Mouse (Mus musculus): Measurements from ENCODE around the gene Bean1.

Bean1 gene

DNA sequence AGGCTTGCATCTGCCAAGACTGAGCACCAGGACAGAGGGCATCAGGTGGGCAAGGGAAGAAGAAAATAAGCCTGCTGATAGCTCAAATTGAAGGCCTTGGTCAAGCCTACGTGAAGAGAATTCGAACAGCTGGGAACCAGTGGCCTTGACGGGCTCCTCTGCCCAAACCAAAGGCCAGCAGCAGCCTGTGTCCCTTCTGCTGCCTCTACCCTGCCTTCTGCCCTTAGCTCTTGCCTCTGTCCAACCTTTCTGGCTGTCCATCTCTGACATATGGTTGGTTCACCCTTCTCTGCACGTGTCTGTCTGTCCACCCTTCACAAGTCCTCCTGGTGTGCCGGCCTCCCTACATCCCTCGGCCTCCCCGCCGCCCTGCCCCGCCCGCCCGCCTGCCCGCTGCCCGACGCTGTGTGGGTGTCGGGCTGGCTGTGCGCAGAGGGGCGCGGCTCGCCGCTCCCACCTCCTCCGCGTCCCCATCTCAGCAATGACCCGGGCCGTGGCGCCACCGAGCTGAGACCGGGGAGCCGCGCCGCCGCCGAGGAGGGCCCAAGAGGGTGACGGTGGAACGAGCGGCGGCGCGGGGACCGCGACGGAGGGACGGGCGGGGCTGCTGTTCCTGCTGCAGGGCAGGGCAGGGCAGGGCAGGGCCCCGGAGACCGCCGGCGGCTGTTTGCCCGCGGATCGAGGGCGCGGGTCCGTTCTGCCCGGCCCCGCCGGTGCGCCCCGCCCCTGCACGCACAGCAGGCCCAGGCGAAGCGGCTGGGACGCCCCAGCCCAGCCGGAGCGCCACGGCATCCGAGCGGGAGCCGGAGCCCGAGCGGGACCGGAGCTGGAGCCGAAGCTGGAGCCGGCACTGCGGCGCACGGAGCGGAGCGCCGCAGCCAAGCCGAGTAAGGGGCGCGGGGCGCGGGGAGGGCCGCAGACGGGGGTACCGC lies at the start of gene Bean1:
Bean1 (plus strand) TSS at position 325 of the 932 bp plus-strand sequence.
- ATAC-seq (ENCODE audit: insufficient number of reproducible peaks, low FRiP score, low TSS enrichment) = peak; percentile 12; the same call in 1 of the 2 replicates

DNA sequence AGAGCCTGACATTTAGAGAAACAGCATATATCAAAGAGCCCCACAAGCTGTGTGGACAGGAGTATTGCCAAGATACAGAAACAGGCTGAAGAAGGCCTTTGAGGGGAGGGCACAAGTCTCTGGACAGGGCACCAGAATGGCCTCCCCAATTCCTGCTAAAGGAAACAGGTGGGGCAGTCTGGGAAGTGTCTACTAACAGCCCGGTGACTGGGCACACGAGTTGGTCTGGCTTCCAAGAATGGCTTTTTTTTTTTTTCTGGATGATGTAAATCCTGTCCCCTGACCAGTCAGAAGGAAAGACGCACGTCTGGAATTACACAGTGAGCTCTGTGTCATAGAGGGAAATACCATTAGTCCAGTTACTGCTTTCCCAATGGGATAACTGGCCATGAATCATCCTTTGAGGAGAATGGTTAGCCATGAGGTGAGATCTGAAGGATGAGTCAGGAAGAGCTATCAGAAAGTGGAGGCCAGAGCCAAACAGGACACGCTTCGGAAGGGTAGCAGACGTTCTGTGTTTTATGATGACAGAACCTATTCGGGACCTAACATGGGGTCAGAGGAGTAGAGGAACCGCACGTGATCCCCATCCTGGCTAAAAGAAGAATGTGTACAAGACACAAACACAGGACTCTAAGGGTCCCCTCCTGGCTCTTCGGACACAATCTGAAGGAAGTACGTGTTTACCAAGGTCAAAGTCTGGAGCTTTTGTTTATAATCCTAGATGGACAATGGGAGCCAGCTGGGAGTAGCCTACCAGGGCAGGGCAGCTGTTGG lies 48.4 kb upstream of the Bean1 start:
- no peak for ATAC-seq (ENCODE audit: insufficient number of reproducible peaks, low FRiP score, low TSS enrichment)

GRCm38 (mm10) chr8:104123080-104123657 lies 47.1 kb upstream of the Bean1 start:
- no peak for ATAC-seq (ENCODE audit: insufficient number of reproducible peaks, low FRiP score, low TSS enrichment)

- no peak for ATAC-seq (ENCODE audit: insufficient number of reproducible peaks, low FRiP score, low TSS enrichment)
Measured at GRCm38 (mm10) chr8:104124534-104124933, 45.7 kb upstream of the Bean1 start.

- no peak for ATAC-seq (ENCODE audit: insufficient number of reproducible peaks, low FRiP score, low TSS enrichment)
Measured at GRCm38 (mm10) chr8:104127160-104127883, 42.9 kb upstream of the Bean1 start.

GRCm38 (mm10) chr8:104130916-104131315 lies 39.3 kb upstream of the Bean1 start:
- ATAC-seq (ENCODE audit: insufficient number of reproducible peaks, low FRiP score, low TSS enrichment) = no peak

DNA sequence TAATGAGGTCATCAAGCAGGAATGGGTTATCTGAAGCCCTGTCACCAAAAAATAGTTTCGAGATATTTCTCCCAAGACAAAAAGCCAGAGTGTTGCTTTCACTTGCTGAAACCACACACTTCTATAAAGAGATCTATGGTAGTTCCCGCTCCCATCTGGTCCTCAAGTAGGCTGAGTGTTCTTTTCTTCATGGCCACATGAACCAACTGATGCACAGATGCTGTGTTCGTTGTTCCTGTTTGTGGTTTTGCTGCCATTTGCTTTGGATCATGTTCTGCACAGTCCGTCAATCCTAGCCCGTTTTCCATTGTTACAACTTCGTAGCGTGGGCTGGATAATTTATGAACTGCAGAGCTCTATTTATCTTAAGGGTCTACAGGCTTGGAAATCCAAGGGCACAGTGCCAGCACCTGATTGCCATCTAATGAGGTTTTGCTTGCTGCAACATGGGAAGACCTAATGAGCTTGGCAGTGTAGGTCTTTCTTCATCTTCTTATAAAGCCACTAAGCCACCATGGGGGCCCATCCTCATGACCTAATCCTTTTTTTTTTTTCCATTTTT lies 38.7 kb upstream of the Bean1 start:
- no peak for ATAC-seq (ENCODE audit: insufficient number of reproducible peaks, low FRiP score, low TSS enrichment)

DNA sequence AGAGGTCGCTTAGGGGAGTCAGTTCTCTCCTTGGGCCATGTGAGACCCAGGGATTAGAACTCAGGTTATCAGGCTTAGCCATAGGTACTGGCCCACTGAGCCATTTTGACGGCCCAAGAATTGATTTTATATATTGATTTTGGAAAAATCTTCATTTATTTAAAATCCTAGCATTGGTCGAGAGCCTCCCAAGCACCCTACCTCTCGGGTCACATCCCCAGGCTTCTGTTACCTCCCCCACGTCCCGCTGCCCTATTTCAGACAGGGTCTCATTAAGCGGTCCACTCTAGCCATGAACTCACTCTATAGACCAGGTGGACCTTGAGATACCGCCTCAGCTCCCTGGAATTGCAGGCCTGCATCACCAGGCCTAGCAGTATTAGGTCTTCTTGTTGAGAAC lies 35.7 kb upstream of the Bean1 start:
- no peak for ATAC-seq (ENCODE audit: insufficient number of reproducible peaks, low FRiP score, low TSS enrichment)

DNA sequence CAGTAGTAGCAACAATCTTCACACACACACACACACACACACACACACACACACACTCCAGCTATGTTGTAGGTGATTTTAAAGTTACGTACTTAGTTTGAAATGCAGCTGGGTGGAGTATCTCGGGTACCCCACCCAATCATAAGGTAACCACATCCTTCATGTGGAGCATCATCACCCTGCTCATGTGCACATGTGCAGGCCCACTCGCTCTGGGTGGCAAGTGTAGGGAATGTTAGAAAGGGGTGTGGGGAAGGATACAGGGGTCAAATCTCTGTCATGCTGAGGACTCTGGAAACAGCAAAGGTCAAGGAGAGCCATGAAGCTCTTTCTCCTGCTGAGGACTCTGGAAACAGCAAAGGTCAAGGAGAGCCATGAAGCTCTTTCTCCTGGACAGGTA lies 34.0 kb upstream of the Bean1 start:
- no peak for ATAC-seq (ENCODE audit: insufficient number of reproducible peaks, low FRiP score, low TSS enrichment)

- ATAC-seq (ENCODE audit: insufficient number of reproducible peaks, low FRiP score, low TSS enrichment) = no peak
Measured at GRCm38 (mm10) chr8:104137636-104138035, 32.6 kb upstream of the Bean1 start.

DNA sequence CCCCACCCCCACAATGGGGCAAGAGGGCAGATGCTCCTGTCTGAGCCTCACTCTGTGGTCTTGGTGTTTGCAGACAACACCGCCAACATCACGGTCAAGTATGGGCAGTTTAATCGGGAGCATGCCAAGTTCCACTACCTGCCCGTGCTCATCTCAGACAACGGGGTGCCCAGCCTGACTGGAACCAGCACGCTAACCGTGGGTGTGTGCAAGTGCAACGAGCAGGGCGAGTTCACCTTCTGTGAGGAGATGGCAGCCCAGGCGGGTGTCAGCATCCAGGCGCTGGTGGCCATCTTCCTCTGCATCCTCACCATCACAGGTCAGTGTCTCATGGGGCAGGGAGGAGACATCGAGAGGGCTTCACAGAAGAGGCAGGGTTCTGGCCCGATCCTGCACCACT lies 29.6 kb upstream of the Bean1 start:
- ATAC-seq (ENCODE audit: insufficient number of reproducible peaks, low FRiP score, low TSS enrichment) = no peak

- no peak for ATAC-seq (ENCODE audit: insufficient number of reproducible peaks, low FRiP score, low TSS enrichment)
Measured at GRCm38 (mm10) chr8:104142415-104142814, 27.8 kb upstream of the Bean1 start.

DNA sequence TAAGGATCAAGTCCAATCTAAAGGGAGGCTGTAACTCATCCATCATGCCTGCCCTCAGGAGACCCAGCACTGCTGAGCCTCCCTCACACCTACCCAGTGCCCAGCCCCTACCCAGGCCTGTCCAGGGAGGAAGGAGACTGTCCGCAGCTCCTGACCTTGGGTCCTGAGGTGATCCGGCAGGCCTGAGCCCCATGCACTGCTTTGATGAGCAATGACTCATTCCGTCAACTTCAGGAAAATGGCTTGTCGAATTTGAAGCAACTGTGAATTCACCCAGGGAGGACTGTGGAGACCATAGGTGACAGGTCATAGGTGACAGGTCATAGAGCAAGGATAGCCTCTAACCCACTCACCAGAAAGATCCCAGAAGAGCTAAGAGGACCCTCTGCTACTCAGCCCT lies 26.9 kb upstream of the Bean1 start:
- no peak for ATAC-seq (ENCODE audit: insufficient number of reproducible peaks, low FRiP score, low TSS enrichment)

GRCm38 (mm10) chr8:104144434-104145216 lies 25.6 kb upstream of the Bean1 start:
- no peak for ATAC-seq (ENCODE audit: insufficient number of reproducible peaks, low FRiP score, low TSS enrichment)

GRCm38 (mm10) chr8:104145981-104146689 lies 24.1 kb upstream of the Bean1 start:
- peak; percentile 42 for ATAC-seq (ENCODE audit: insufficient number of reproducible peaks, low FRiP score, low TSS enrichment)

GRCm38 (mm10) chr8:104146717-104147494 lies 23.3 kb upstream of the Bean1 start:
- ATAC-seq (ENCODE audit: insufficient number of reproducible peaks, low FRiP score, low TSS enrichment) = peak; percentile 4; the same call in 1 of the 2 replicates

DNA sequence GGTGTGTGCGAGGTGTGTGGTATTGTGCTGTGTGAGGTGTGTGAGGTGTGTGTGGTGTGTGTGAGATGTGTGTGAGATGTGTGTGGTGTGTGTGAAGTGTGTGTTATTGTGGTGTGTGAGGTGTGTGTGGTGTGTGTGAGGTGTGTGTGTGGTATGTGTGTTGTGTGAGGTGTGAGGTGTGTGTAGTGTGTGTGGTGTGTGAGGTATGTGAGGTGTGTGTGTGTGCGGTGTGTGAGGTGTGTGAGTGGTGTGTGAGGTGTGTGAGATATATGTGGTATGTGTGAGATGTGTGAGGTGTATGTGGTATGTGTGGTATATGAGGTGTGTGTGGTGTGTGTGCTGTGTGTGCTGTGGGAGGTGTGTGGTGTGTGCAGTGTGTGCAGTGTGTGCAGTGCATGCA lies 22.3 kb upstream of the Bean1 start:
- ATAC-seq (ENCODE audit: insufficient number of reproducible peaks, low FRiP score, low TSS enrichment) = no peak

DNA sequence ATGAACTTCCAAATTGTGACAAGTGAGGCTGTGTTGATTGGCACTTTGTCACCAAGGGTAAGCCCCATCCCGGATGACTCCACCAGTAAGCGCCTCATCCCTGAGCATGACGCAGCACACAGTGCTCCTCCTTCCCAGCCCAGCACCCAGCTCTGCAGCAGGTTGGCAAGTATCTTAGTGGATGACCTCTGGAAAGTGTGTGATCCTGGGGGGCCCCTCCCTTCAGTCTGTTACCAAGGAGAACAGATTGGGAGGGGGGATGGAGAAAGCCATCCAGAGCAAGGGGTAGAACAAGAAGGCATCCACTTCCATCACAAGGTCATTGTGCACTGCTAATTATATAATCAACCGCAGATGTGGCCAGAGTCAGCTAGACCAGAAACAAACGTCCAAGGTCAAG lies 9.5 kb upstream of the Bean1 start:
- ATAC-seq (ENCODE audit: insufficient number of reproducible peaks, low FRiP score, low TSS enrichment) = no peak
